Mouse (Mus musculus) MN1 (cell line): ENCODE results near the gene Pld3.
"Not testable (repeated sequence)": the region's sequence is repeated elsewhere in the genome, so short reads cannot be mapped to it uniquely, and the experiment has no call there.

ENCODE experiments used
- DNase-seq: peaks from one replicate; pipeline ENCODE4 v3.0.0-alpha.2; 2016; ENCODE audit warnings: low spot score

Gene Pld3

DNA sequence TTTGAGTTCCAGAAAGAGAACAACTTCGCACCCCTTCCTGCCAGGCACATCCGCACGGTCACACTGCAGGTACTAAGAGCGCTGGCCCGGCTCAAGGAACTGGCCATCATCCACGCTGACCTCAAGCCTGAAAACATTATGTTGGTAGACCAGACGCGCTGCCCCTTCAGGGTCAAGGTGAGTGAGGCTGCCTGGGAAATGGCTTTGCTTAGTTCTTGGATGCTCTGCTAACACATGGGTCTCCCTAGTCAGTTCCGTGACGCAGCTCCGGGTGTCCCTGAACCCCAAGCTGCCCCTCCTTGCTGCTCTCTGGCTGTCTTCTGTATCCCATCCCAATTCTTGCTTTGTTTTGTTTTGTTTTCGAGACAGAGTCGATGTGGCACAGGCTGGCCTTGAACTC lies 29.2 kb downstream of the Pld3 start:
- DNase-seq = no peak

- DNase-seq = no peak
Observed at GRCm38 (mm10) chr7:27522967-27523366, 30.1 kb downstream of the Pld3 start, which contains the start of gene Hipk4. Hipk4 (plus strand) TSS chr7:27523267.

DNA sequence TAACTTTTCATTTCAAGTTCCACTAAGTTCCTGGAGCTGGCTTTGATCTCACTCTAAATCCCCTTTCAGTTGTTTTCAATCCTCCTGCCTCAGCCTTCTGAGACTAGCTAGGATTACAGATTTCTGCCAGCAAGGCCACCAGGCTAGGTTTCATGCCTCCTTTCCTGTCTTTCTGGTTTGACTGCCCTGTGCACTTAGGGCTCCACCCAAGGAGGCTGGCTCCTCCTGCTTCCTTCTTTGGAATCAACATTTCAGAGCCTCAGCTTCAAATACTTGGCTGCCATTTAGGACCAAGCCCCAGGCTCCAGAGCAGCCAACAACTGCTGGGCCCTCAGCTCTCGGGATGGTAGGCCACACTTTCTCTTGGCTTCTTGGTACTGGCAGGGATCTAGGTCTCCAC lies 32.4 kb downstream of the Pld3 start:
- DNase-seq = no peak

DNA sequence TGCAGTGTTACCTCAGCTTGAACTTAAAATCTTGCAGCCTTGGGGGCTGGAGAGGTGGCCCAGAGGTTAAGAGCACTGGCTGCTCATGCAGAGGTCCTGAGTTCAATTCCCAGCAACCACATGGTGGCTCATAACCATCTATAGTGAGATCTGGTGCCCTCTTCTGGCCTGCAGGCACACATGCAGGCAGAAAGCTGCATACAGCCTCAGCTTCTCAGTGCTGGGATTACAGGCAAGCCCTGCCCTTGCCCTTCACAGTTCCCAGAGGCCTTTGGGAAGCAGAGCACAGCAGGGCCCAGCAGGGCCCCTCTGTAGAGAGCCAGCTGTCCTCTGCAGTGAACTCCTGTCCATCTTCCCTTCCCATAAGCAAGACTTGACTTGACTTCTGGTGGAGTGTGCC lies 32.9 kb downstream of the Pld3 start:
- no peak for DNase-seq

- DNase-seq = no peak
Observed at GRCm38 (mm10) chr7:27518314-27518713, 34.7 kb downstream of the Pld3 start.

GRCm38 (mm10) chr7:27514961-27515360 lies 38.1 kb downstream of the Pld3 start:
- DNase-seq = no peak

GRCm38 (mm10) chr7:27510809-27511208 lies 42.2 kb downstream of the Pld3 start:
- no peak for DNase-seq

GRCm38 (mm10) chr7:27508648-27509005 lies 44.4 kb downstream of the Pld3 start:
- peak; percentile 75 for DNase-seq

DNA sequence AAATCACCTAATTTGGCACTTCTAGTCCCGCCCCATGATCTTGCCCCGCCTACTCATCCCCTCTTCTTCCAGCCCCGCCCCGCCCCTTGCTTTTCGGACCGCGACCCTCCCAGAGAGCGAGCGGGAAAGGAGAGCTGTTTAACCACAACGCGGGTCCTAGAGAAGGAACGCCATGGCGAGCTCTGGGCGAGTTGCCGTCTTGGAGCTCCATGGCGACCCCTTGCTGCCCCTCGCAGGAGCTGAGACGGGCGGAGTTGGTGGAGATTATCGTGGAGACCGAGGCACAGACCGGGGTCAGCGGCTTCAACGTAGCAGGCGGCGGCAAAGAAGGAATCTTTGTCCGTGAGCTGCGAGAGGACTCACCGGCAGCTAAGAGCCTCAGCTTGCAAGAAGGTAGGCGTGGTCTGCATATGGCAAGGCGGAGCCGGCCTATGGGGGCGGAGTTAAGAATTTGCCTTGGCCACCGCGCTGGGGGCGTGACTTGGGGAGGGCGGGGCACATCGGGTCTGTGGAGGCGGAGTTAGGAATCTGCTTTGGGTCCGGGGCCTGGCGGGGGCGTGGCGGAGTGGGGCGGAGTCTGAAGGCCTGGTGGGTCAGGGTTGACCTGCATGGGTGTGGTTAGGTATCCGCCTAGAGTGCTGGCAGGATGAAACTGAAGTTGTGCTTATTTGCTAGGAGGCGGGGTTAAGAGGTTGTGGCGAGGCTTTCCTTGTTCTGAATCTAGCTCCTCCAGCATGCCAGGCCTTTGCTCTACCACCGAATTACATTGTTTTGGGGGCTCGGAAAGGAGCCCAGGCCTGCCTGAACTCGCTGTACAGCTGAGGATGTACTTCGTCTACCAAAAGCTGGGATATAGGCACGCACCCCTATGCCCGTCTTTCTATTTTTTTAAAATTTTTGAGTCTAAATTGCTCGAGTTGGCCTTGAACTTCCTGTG lies 45.0 kb downstream of the Pld3 start:
- DNase-seq = peak; percentile 97

GRCm38 (mm10) chr7:27506765-27507370 lies 46.1 kb downstream of the Pld3 start:
- DNase-seq = peak; percentile 25

DNA sequence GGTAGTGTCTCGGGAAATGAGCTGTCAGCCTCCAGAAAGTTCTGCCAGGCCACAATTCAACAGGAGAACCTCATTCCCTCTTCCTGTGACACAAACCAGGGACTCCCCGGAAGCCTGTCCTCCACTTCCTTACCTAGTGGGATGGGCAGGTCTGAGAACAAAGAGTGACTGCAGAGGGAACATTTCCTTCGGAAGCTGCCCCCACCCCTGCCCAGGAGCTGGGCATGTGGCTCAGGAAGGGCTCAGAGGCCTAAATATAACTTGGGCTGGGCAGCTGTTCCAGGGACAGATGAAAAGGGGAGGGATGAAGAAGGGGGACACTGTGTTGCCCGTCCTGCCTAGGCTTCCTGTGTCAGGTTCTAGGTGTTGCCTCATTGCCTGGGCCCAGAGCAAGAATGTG lies 51.4 kb downstream of the Pld3 start:
- no peak for DNase-seq

GRCm38 (mm10) chr7:27499036-27499435 lies 54.0 kb downstream of the Pld3 start, which contains the start of gene Prx:
Prx (plus strand) TSS chr7:27499324.
- DNase-seq = no peak

DNA sequence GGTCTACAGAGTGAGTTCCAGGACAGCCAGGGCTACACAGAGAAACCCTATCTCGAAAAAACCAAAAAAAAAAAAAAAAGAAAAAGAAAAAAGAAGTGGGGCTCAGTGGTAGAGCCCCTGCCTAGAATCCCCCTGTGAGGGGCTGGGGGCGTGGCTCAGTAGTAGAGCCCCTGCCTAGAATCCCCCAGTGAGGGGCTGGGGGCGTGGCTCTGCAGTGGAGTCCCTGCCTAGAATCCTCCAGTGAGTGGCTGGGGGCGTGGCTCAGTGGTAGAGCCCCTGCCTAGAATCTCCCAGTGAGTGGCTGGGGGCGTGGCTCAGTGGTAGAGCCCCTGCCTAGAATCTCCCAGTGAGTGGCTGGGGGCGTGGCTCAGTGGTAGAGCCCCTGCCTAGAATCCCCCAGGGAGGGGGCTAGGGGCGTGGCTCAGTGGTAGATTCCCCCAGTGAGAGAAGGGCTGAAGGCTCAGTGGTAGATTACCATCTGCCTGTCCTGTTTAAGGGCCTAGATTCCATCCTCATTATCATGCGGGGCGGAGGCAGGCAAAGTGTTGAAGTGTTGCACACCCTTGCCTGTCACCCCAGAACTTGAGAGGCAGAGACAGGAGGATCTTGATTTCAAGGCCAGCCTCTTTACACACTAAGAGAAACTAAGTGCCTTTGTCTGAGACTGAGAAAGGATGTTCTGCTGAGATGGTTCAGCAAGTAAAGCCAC lies 58.2 kb downstream of the Pld3 start:
- not testable (repeated sequence) for DNase-seq

DNA sequence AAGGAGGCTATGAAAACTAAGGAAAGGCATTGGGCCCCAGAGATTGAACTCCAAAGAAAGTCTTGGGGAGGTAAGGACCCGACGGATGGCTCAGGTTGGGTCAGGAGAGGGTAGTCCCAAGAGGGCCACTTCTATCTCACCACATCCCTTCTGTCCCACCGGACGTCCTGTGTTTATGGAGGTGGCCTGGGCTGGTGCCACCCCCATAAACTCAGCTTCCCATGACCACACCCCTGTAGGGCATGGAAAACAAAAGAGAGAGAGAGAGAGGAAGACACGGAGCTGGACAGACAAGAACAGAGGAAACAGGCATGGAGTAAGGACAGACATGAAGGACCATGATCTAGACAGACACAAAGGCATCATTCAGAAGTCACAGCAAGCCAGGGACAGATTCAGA lies 59.6 kb downstream of the Pld3 start:
- no peak for DNase-seq

- no peak for DNase-seq
Observed at GRCm38 (mm10) chr7:27493022-27493421, 60.0 kb downstream of the Pld3 start.

GRCm38 (mm10) chr7:27491856-27492255 lies 61.2 kb downstream of the Pld3 start:
- DNase-seq = no peak

- DNase-seq = peak; percentile 87
Observed at GRCm38 (mm10) chr7:27490543-27491329, 62.3 kb downstream of the Pld3 start.

DNA sequence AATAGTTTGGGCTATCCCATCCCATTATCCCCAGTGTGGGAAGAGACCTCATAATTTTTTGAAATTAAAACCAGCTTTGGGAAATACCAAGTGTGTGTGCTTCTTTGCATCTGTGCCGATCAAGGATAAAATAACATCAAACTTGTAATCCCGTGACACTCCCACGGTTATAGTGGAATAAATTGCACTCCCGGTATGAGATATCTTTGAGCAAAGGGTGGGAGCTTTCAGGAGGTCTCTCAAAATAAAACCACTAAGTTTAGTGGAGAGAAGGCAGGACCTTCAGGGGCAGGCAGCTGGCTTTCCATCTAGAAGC lies 62.8 kb downstream of the Pld3 start:
- no peak for DNase-seq

DNA sequence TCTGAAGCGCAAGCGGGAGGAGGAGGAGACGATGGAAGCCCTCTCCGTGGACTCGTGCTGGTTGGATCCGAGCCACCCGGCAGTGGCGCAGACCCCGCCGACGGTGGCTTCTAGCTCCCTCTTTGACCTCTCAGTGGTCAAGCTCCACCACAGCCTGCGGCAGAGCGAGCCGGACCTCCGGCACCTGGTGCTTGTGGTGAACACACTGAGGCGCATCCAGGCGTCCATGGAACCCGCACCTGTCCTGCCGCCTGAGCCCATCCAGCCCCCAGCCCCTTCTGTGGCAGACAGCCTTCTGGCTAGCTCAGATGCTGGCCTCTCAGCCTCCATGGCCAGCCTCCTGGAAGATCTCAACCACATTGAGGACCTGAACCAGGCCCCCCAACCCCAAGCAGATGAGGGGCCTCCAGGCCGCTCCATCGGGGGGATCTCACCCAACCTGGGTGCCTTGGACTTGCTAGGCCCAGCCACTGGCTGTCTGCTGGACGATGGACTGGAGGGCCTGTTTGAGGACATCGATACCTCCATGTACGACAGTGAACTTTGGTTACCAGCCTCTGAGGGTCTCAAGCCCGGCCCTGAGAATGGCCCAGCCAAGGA lies 63.6 kb downstream of the Pld3 start:
- no peak for DNase-seq

- peak; percentile 58 for DNase-seq
Observed at GRCm38 (mm10) chr7:27487740-27488268, 65.2 kb downstream of the Pld3 start.
